In genomic region chr12:117497361-117497760, GRCm38 (mm10) we compare ENCODE assay signal across 20 mouse cellular contexts. TPM values are rescaled to one million over a fixed set of nuclear protein-coding genes. Genes with fewer than 3 reads are reported as not detected.
A peak's percentile ranks its signal among the peaks of the same experiment; 100 is the strongest.
DNase-seq lines count a peak whose midpoint lies in the region; ATAC-seq and TF ChIP-seq lines count a peak whose summit lies in the region.
"Had no signal": no experiment of that assay in that cellular context is flagged by ENCODE, and none has a peak within 500 bp of the region (broad histone marks: within the 10 kb centered on the region; RNA-seq: fewer than 3 reads in every experiment).

No protein-coding gene starts in this region.

- H3K4me3 ChIP-seq in layer of hippocampus, adult 2 months = no peak overlapping the region
- H3K4me3 ChIP-seq: embryonic facial prominence, embryonic 12.5 days; embryonic facial prominence, embryonic 15.5 days; hindbrain, embryonic 12.5 days; hindbrain, embryonic 15.5 days had no signal

- TF ChIP-seq CTCF in layer of hippocampus, adult 2 months (conservative IDR thresholded peaks at IDR 0.05) = no peak

- no peak for ATAC-seq in megakaryocyte-erythroid progenitor cell, adult 5-6 weeks (replicated peaks; ENCODE audit: low FRiP score, low TSS enrichment, poor library complexity, severe bottlenecking)
- ATAC-seq: CD4-positive, CD25-positive, alpha-beta regulatory T cell, adult 4 months; forebrain, embryonic 14.5 days had no signal

- peak overlapping the region; percentile 49; the same call in 1 of the 2 replicates for H3K27ac ChIP-seq in layer of hippocampus, adult 2 months
- H3K27ac ChIP-seq: embryonic facial prominence, embryonic 12.5 days; embryonic facial prominence, embryonic 15.5 days; hindbrain, embryonic 15.5 days had no signal

- DNase-seq in layer of hippocampus, adult 2 months (ENCODE audit: low spot score in 2 of 2) = peak; percentile 25 to 30
- DNase-seq in layer of hippocampus, postnatal 25 days (ENCODE audit: extremely low spot score in 1 of 2, low spot score in 1 of 2) = no peak
- peak; percentile 61 for DNase-seq in layer of hippocampus, adult 9-11 months
- DNase-seq in layer of hippocampus, postnatal 10 days (ENCODE audit: low spot score in 2 of 2) = no peak
- DNase-seq in layer of hippocampus, postnatal 14 days (ENCODE audit: low spot score in 2 of 2) = peak; percentile 15 to 33
- DNase-seq: adrenal gland, adult 2 months; adrenal gland, postnatal 14 days; cerebellum, adult 18-20 months; cerebellum, adult 9-10 months; cerebellum, postnatal 25 days; gastrocnemius, postnatal 25 days; heart, adult 18-20 months had no signal

RNA-seq across cellular contexts. Expression of gene Rapgef5, which starts 18.9 kb away (rescaled TPM):
- 100 to 1,000 TPM; 202 to 211 TPM for total RNA-seq in layer of hippocampus, adult 2 months (2021)
- 100 to 1,000 TPM; 167 to 174 TPM for total RNA-seq in layer of hippocampus, postnatal 25 days (2021)
- 10 to 100 TPM; 91.7 to 98.0 TPM for total RNA-seq in layer of hippocampus, postnatal 10 days (2021)
- total RNA-seq in layer of hippocampus, postnatal 14 days (2021) = 100 to 1,000 TPM; 123 to 126 TPM
- 0.94 TPM in 1 of 2 replicates, not detected in the other for total RNA-seq in megakaryocyte-erythroid progenitor cell, adult 5-6 weeks (2014; fragmentation: Nextera tagmentation)
- 0.19 and 0.66 TPM in 2 replicates for total RNA-seq in megakaryocyte-erythroid progenitor cell, adult 5-6 weeks (2017)
- total RNA-seq: MEL had no signal

Comparison
In these comparisons a context has a peak if more than half of its experiments do, and no peak if none do; other contexts are left out.
1. DNase-seq: peak in layer of hippocampus, adult 2 months (2 of 2), layer of hippocampus, adult 9-11 months (single experiment) and layer of hippocampus, postnatal 14 days (2 of 2); none in layer of hippocampus, postnatal 25 days (0 of 2) and layer of hippocampus, postnatal 10 days (0 of 2).
2. RNA of gene Rapgef5, which starts 18.9 kb away (total RNA-seq): 202 to 211 TPM in layer of hippocampus, adult 2 months, 167 to 174 TPM in layer of hippocampus, postnatal 25 days, 123 to 126 TPM in layer of hippocampus, postnatal 14 days and 91.7 to 98.0 TPM in layer of hippocampus, postnatal 10 days; 0.19 to 0.94 TPM in megakaryocyte-erythroid progenitor cell, adult 5-6 weeks; every median in the first group is over 10 times any median in the second.